Mouse (Mus musculus): ENCODE data around the gene Olfr250.

- TF ChIP-seq CTCF (IDR thresholded peaks at IDR 0.05; ENCODE audit: insufficient read depth, low read depth, low read length) (no peak), POLR2A (IDR thresholded peaks at IDR 0.05; ENCODE audit: insufficient read depth, low read depth, low read length) (no peak)
Measured at GRCm38 (mm10) chr9:38328760-38329159, 37.9 kb upstream of the Olfr250 start, which contains the start of gene Olfr25.

All from olfactory bulb, adult 2 months (tissue).